Mouse (Mus musculus) G1E (cell line): Measurements from ENCODE around the gene Phgr1.
A peak's percentile ranks its signal among the peaks of the same experiment; 100 is the strongest.

ENCODE experiments used
- CTCF ChIP-seq: IDR thresholded peaks from 2 replicates; pipeline ENCODE4 v1.5.1; 2012; ENCODE audit warnings: low read depth, low read length, inconsistent platforms, mixed read lengths
- POLR2AphosphoS5 ChIP-seq: IDR thresholded peaks from 2 replicates; pipeline ENCODE4 v1.6.1; 2012; ENCODE audit warnings: low read depth, low read length, inconsistent platforms; ENCODE audit not compliant: insufficient replicate concordance
- TAL1 ChIP-seq: conservative IDR thresholded peaks from 2 replicates; pipeline ENCODE4 v1.6.1; 2012; ENCODE audit warnings: low read depth, low read length, inconsistent platforms, mixed read lengths

GRCm38 (mm10) chr2:118759828-118760227 lies 12.7 kb upstream of the Phgr1 start:
- TF ChIP-seq CTCF (peak; percentile 71), POLR2AphosphoS5 (no peak), TAL1 (no peak)
